Mouse (Mus musculus) olfactory bulb, adult 2 months (tissue): ENCODE measurements around the gene F930015N05Rik.

Source experiments
- CTCF ChIP-seq: fragments of 200-500 bp; IDR thresholded peaks from 2 replicates; pipeline ENCODE4 v1.5.1; 2012; ENCODE audit warnings: low read depth, mild to moderate bottlenecking, low read length, moderate library complexity; ENCODE audit not compliant: insufficient read depth
- POLR2A ChIP-seq: fragments of 200-500 bp; IDR thresholded peaks from 2 replicates; pipeline ENCODE4 v1.6.1; 2012; ENCODE audit warnings: mild to moderate bottlenecking, low read depth, low read length, moderate library complexity; ENCODE audit not compliant: insufficient read depth

DNA sequence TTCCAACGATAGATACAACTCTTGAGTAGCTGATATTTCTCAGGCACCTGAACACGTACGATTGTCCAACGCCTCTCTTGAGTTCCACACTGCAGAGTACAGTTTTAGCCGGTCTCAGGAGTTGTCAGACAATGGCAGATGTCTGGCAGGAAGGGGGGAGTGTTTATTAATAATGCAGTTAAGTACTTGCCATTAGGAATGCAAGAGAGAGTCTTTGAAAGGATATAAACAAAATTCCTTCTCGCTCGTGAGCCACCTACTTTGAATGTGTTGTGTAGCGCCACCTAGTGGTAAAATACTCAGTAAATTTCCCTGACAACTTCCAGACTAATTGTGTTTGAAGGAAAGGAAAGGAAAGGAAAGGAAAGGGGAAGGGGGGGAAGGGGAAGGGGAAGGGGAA lies 5.7 kb upstream of the F930015N05Rik start:
- TF ChIP-seq CTCF (no peak), POLR2A (no peak)
